In the genomic region with DNA sequence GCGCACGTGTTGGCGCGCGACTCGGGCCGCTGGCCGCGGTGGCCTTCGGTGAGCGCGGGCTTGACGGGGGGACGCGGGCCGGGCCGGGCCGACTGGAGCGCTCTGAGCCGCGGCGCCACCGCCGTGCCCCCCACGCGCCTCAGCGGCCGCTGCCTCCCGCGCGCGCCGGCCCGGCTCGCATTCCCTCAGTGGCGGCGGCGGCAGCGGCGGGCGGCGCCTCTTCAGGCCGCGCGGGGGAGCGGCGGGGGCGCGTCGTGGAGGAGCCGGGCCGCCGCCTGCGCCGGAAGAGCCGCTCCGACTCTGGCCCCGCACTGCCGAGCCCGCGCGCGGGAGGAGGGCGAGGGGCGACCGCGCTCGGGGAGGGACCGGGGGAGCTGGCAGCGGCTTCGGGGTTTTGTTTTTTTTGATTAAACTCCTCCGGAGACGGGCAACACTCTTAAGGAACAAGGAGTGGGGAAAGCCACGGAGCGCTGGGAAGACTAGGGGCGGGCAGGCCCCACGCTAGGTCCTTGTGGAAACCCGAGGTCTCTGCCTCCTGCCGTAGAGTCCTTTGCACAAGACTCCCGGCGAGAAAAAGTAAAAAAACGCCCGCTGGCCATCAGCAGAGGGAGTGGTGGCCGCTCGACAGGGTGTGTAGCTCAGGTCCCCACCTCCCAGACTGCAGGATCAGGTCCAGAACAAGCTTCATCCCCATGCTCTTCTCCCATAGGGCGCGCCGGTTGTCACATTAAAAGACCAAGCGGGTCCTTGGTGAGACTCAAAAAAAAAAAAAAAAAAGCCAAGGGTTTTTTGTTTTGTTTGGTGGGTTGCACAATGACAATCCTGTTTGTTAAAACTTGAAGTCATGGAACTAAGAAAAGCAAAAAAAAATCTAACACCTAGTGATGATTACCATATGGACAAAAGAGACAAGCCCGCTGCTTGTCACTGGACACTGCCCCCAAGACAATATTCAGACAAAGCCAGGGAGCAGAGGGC, we compare ENCODE assay signal across 8 mouse cellular contexts. TPM values are rescaled to one million over a fixed set of nuclear protein-coding genes. Genes with fewer than 3 reads are reported as not detected.
DNase-seq lines count a peak whose midpoint lies in the region; ATAC-seq and TF ChIP-seq lines count a peak whose summit lies in the region.

A gene (minus strand): TSS at position 147 of the 978 bp plus-strand sequence.

- H3K27ac ChIP-seq in MEL (ENCODE audit: control insufficient read depth, low read depth, low read length) = peak within 1 kb of the TSS; percentile 67
- peak within 1 kb of the TSS; percentile 84 for H3K27ac ChIP-seq in liver, embryonic 11.5 days (ENCODE audit: low read depth, low read length)

- H3K79me2 ChIP-seq in MEL (ENCODE audit: control insufficient read depth, insufficient read depth, low read length, poor library complexity) = peaks cover 15% of the 10 kb centered on the region
- H3K79me2 ChIP-seq in myocyte (ENCODE audit: control insufficient read depth, insufficient read depth) = no peaks in the 10 kb centered on the region

- peak within 1 kb of the TSS; percentile 98 for H3K9ac ChIP-seq in MEL (ENCODE audit: control insufficient read depth, low read depth, low read length, poor library complexity, severe bottlenecking)
- peak within 1 kb of the TSS; percentile 90 for H3K9ac ChIP-seq in liver, embryonic 11.5 days (ENCODE audit: low read depth, low read length)

- TF ChIP-seq CTCF in MEL (IDR thresholded peaks at IDR 0.05 in 2 of 3, conservative IDR thresholded peaks at IDR 0.05 in 1 of 3; ENCODE audit: control insufficient read depth in 1 of 3, insufficient read depth in 1 of 3, low read depth in 2 of 3, low read length in 3 of 3, poor library complexity in 1 of 3, severe bottlenecking in 1 of 3) = no peak

- intact Hi-C loops in gastrocnemius, postnatal 14 days (cut with DNase I; ENCODE audit: low total_unique reads) = loop anchor here (5.0 kb wide), 2 partner anchors 38 to 88 kb away; no protein-coding TSS in a partner anchor

- peak within 1 kb of the TSS; percentile 88 for H3ac ChIP-seq in myocyte (ENCODE audit: control insufficient read depth, insufficient read length)

- peak within 1 kb of the TSS; percentile 78 to 97 for H3K4me3 ChIP-seq in MEL (ENCODE audit: control insufficient read depth in 1 of 2, insufficient read depth in 1 of 2, low read depth in 2 of 2, low read length in 2 of 2)
- H3K4me3 ChIP-seq in liver, embryonic 11.5 days (ENCODE audit: low read depth, low read length) = peak within 1 kb of the TSS; percentile 86
- H3K4me3 ChIP-seq in myocyte = peak within 1 kb of the TSS; percentile 23

- peaks cover 0 to 3% of the 10 kb centered on the region in 2 experiments for H3K36me3 ChIP-seq in MEL (ENCODE audit: control insufficient read depth in 1 of 2, insufficient read depth in 2 of 2, low read length in 2 of 2)
- H3K36me3 ChIP-seq in liver, embryonic 11.5 days (ENCODE audit: control insufficient read depth, insufficient read depth, low read length) = peaks cover 9% of the 10 kb centered on the region
- H3K36me3 ChIP-seq in myocyte (ENCODE audit: control insufficient read depth, insufficient read depth) = no peaks in the 10 kb centered on the region

- no peak for TF ChIP-seq RAD21 in MEL (IDR thresholded peaks at IDR 0.05; ENCODE audit: low read depth, low read length)

- peak within 1 kb of the TSS; percentile 95 for H3K4me2 ChIP-seq in liver, embryonic 11.5 days
- H3K4me2 ChIP-seq in myocyte (ENCODE audit: low read depth) = peak within 1 kb of the TSS; percentile 78

- under 1% methylated on average over 72 of the region's 90 CpGs for WGBS in liver, embryonic 11.5 days

- peak; percentile 62 for ATAC-seq in liver, embryonic 11.5 days (replicated peaks; ENCODE audit: low FRiP score)

- TF ChIP-seq POLR2A in MEL (IDR thresholded peaks at IDR 0.05; ENCODE audit: control insufficient read depth in 1 of 2, insufficient read depth in 1 of 2, low read depth in 1 of 2, low read length in 2 of 2, poor library complexity in 1 of 2) = peak; percentile 56 to 61; a peak in 2 of 4 replicates
- peak; percentile 55 for TF ChIP-seq POLR2A in myocyte (IDR thresholded peaks at IDR 0.05; ENCODE audit: insufficient read length, low read depth)

- H3K4me1 ChIP-seq in MEL (ENCODE audit: control insufficient read depth in 1 of 2, insufficient read depth in 2 of 2, low read length in 2 of 2) = no peaks in the 10 kb centered on the region
- peaks cover 20% of the 10 kb centered on the region for H3K4me1 ChIP-seq in liver, embryonic 11.5 days (replicated peaks; ENCODE audit: control insufficient read depth, insufficient read depth, low read length)

- no peaks in the 10 kb centered on the region for H3K27me3 ChIP-seq in MEL (ENCODE audit: control insufficient read depth in 1 of 2, insufficient read depth in 2 of 2, low read length in 2 of 2)
- no peaks in the 10 kb centered on the region for H3K27me3 ChIP-seq in liver, embryonic 11.5 days (replicated peaks; ENCODE audit: control insufficient read depth, insufficient read depth, low read length)
- no peaks in the 10 kb centered on the region for H3K27me3 ChIP-seq in myocyte (ENCODE audit: control insufficient read depth, insufficient read depth, insufficient read length)

- DNase-seq in 3T3-L1 (ENCODE audit: low read depth, low spot score) (peak; percentile 67), MEL (ENCODE audit: low read depth, low spot score) (peak; percentile 68)
- DNase-seq in cerebellum, adult 9-11 months = peak; percentile 57
- peak; percentile 65 for DNase-seq in gastrocnemius, postnatal 14 days
- DNase-seq in induced T-regulatory cell, adult 2 months (ENCODE audit: low read depth) = peak; percentile 73
- peak; percentile 63 for DNase-seq in liver, embryonic 11.5 days (ENCODE audit: low spot score)
- DNase-seq in thymus, postnatal 14 days = peak; percentile 81

- H3K9me3 ChIP-seq in MEL (replicated peaks; ENCODE audit: insufficient read depth, low read length) = no peaks in the 10 kb centered on the region
- H3K9me3 ChIP-seq in liver, embryonic 11.5 days (ENCODE audit: control insufficient read depth, low read length) = no peaks in the 10 kb centered on the region

- TF ChIP-seq EP300 in MEL (IDR thresholded peaks at IDR 0.05; ENCODE audit: low read depth in 1 of 2, low read length in 2 of 2) = no peak

TF ChIP-seq in MEL, 35 proteins besides CTCF, POLR2A, EP300 and RAD21 (continues in another document):
- TF ChIP-seq UBTF (IDR thresholded peaks at IDR 0.05; ENCODE audit: borderline replicate concordance, insufficient read depth, low read depth, low read length) (no peak; the same call in 1 of the 2 replicates), RCOR1 (IDR thresholded peaks at IDR 0.05; ENCODE audit: low read depth, low read length) (no peak), TBP (IDR thresholded peaks at IDR 0.05; ENCODE audit: low read depth, low read length) (0 out of 2 replicates have a peak, but pooled peaks have one; percentile 22), SMC3 (IDR thresholded peaks at IDR 0.05; ENCODE audit: low read depth, low read length) (no peak), ZNF384 (IDR thresholded peaks at IDR 0.05; ENCODE audit: low read depth, low read length) (peak; percentile 83), MAZ (IDR thresholded peaks at IDR 0.05; ENCODE audit: low read depth, low read length) (peak; percentile 28; the same call in 1 of the 2 replicates), ZMIZ1 (IDR thresholded peaks at IDR 0.05; ENCODE audit: low read depth, low read length) (peak; percentile 42; the same call in 1 of the 2 replicates), CHD1 (IDR thresholded peaks at IDR 0.05; ENCODE audit: low read depth, low read length) (0 out of 2 replicates have a peak, but pooled peaks have one; percentile 68), SIN3A (IDR thresholded peaks at IDR 0.05; ENCODE audit: low read length) (0 out of 2 replicates have a peak, but pooled peaks have one; percentile 26), ZC3H11A (IDR thresholded peaks at IDR 0.05; ENCODE audit: low read depth, low read length) (no peak), MXI1 (IDR thresholded peaks at IDR 0.05; ENCODE audit: low read depth, low read length) (peak; percentile 46), NRF1 (IDR thresholded peaks at IDR 0.05; ENCODE audit: insufficient read depth, low read depth, low read length, poor library complexity, severe bottlenecking) (0 out of 2 replicates have a peak, but pooled peaks have one; percentile 10), NELFE (IDR thresholded peaks at IDR 0.05; ENCODE audit: low read depth, low read length) (0 out of 2 replicates have a peak, but pooled peaks have one; percentile 0)

TF ChIP-seq in myocyte, 11 proteins besides CTCF, POLR2A, EP300 and RAD21:
- TF ChIP-seq POLR2AphosphoS2 (IDR thresholded peaks at IDR 0.05; ENCODE audit: insufficient read length, low read depth) = no peak
- no peak for TF ChIP-seq MAX (IDR thresholded peaks at IDR 0.05; ENCODE audit: low read depth)
- no peak for TF ChIP-seq CEBPB (IDR thresholded peaks at IDR 0.05; ENCODE audit: insufficient read depth, poor library complexity, severe bottlenecking)
- TF ChIP-seq E2F4 (IDR thresholded peaks at IDR 0.05; ENCODE audit: insufficient read depth) = no peak
- TF ChIP-seq MYOD1 (IDR thresholded peaks at IDR 0.05; ENCODE audit: control insufficient read depth in 1 of 3, insufficient read length in 2 of 3, low read depth in 2 of 3) = no peak
- TF ChIP-seq TCF3 (IDR thresholded peaks at IDR 0.05; ENCODE audit: insufficient read length, low read depth) = no peak
- no peak for TF ChIP-seq MYOG (IDR thresholded peaks at IDR 0.05; ENCODE audit: control insufficient read depth in 1 of 3, insufficient read depth in 1 of 3, insufficient read length in 2 of 3, low read depth in 2 of 3)
- TF ChIP-seq USF1 (IDR thresholded peaks at IDR 0.05; ENCODE audit: low read depth) = no peak
- TF ChIP-seq SRF (IDR thresholded peaks at IDR 0.05; ENCODE audit: control insufficient read depth, insufficient read length, low read depth) = no peak
- TF ChIP-seq REST (IDR thresholded peaks at IDR 0.05; ENCODE audit: insufficient read depth, insufficient read length) = no peak
- TF ChIP-seq TCF12 (IDR thresholded peaks at IDR 0.05; ENCODE audit: insufficient read depth, poor library complexity, severe bottlenecking) = no peak

RNA-seq across cellular contexts. Expression of the gene that starts here (rescaled TPM):
- 5.7 and 7.0 TPM in 2 replicates for total RNA-seq in MEL (2012; rRNA removed)
- polyA plus RNA-seq in MEL (2012; ENCODE audit: insufficient read depth in 1 of 2, insufficient read length in 2 of 2, low read depth in 1 of 2, low replicate concordance in 2 of 2, missing spikeins in 1 of 2) (10 to 100 TPM in 1 of 2 experiments, not detected in 1; 22.2 TPM), myocyte (2012; fragmentation: generic; extraction: Trizol) (5.3 TPM)
- 10 to 100 TPM; 18.4 to 19.0 TPM for total RNA-seq in gastrocnemius, postnatal 14 days (2021)
- polyA plus RNA-seq in liver, embryonic 11.5 days (2014; fragmentation: Nextera tagmentation; extraction: Ambion mirVana) = 5.1 and 5.9 TPM in 2 replicates

Comparison
In these comparisons a context has a peak if more than half of its experiments do, and no peak if none do; other contexts are left out.
1. Peak in every context shown above with its lines: DNase-seq, ATAC-seq, H3K4me3 ChIP-seq and H3K27ac ChIP-seq.
2. H3K4me3 ChIP-seq: peak in every context shown above with its lines; median percentile 88 in MEL; 86 in liver, embryonic 11.5 days; 23 in myocyte.